Mouse (Mus musculus) erythroblast, adult 5-6 weeks (primary cell): ENCODE measurements around the gene Tfdp1. TPM values are rescaled to one million over a fixed set of nuclear protein-coding genes. Genes with fewer than 3 reads are reported as not detected.

Experiments
- ATAC-seq: replicated peaks from 2 replicates; pipeline ENCODE4 v1.8.0; 2016; ENCODE audit warnings: moderate number of reproducible peaks, mild to moderate bottlenecking, moderate TSS enrichment, inconsistent platforms; ENCODE audit not compliant: poor library complexity, low FRiP score, severe bottlenecking
- total RNA-seq, 2 experiments: library from RNA; stranded (forward) in 1 of 2; stranded (reverse) in 1 of 2; fragments of 150-400 nt in 1 of 2; fragments of 200-764, 138-1000 nt in 1 of 2; gene quantifications; 2 replicates each; pipeline versions ENCODE4 v1.2.3 to v1.2.4; 2015 to 2017; ENCODE audit warnings: low replicate concordance in 2 of 2

Tfdp1 gene
- total RNA-seq, 2 experiments from 2014 or later: 73.9 to 90.5 TPM

- ATAC-seq: peak; percentile 73; the same call in 1 of the 2 replicates
Measured at GRCm38 (mm10) chr8:13412891-13413558, 74.5 kb downstream of the Tfdp1 start.

GRCm38 (mm10) chr8:13413823-13414390 is 75.4 kb downstream of the Tfdp1 start:
- no peak for ATAC-seq

- ATAC-seq: no peak
Measured at GRCm38 (mm10) chr8:13415879-13416278, 77.3 kb downstream of the Tfdp1 start.

- ATAC-seq: no peak
Measured at GRCm38 (mm10) chr8:13419111-13419639, 80.6 kb downstream of the Tfdp1 start.

- ATAC-seq: no peak
Measured at GRCm38 (mm10) chr8:13420970-13421369, 82.4 kb downstream of the Tfdp1 start.

- ATAC-seq: no peak
Measured at GRCm38 (mm10) chr8:13427351-13427750, 88.8 kb downstream of the Tfdp1 start.

Other genes with a start within 250 kb of the Tfdp1 start
- gene Pcid2, start 233.3 kb upstream of the Tfdp1 start, total RNA-seq (2015; ENCODE audit: low replicate concordance): 7.5 and 8.6 TPM in 2 replicates
- 7.8 and 12.1 TPM in 2 replicates for gene Pcid2, start 233.3 kb upstream of the Tfdp1 start, total RNA-seq (2017; ENCODE audit: low replicate concordance)
- 390 and 405 TPM in 2 replicates for gene Cul4a, start 233.1 kb upstream of the Tfdp1 start, total RNA-seq (2015; ENCODE audit: low replicate concordance)
- gene Cul4a, start 233.1 kb upstream of the Tfdp1 start, total RNA-seq (2017; ENCODE audit: low replicate concordance): 552 and 664 TPM in 2 replicates
- gene Lamp1, start 179.6 kb upstream of the Tfdp1 start, total RNA-seq (2015; ENCODE audit: low replicate concordance): 101 and 131 TPM in 2 replicates
- 103 and 130 TPM in 2 replicates for gene Lamp1, start 179.6 kb upstream of the Tfdp1 start, total RNA-seq (2017; ENCODE audit: low replicate concordance)
- gene Grtp1, start 138.1 kb upstream of the Tfdp1 start, total RNA-seq (2015; ENCODE audit: low replicate concordance): 5.0 and 6.3 TPM in 2 replicates
- 1.6 and 4.3 TPM in 2 replicates for gene Grtp1, start 138.1 kb upstream of the Tfdp1 start, total RNA-seq (2017; ENCODE audit: low replicate concordance)
- gene Adprhl1, start 84.6 kb upstream of the Tfdp1 start, total RNA-seq (2015; ENCODE audit: low replicate concordance): not detected in 2 replicates
- 0.43 TPM in 1 of 2 replicates, not detected in the other for gene Adprhl1, start 84.6 kb upstream of the Tfdp1 start, total RNA-seq (2017; ENCODE audit: low replicate concordance)
- 0.42 and 9.2 TPM in 2 replicates for gene Dcun1d2, start 50.6 kb upstream of the Tfdp1 start, total RNA-seq (2015; ENCODE audit: low replicate concordance)
- 4.2 and 5.4 TPM in 2 replicates for gene Dcun1d2, start 50.6 kb upstream of the Tfdp1 start, total RNA-seq (2017; ENCODE audit: low replicate concordance)
- 7.1 and 12.3 TPM in 2 replicates for gene Tmco3, start 50.6 kb upstream of the Tfdp1 start, total RNA-seq (2015; ENCODE audit: low replicate concordance)
- gene Tmco3, start 50.6 kb upstream of the Tfdp1 start, total RNA-seq (2017; ENCODE audit: low replicate concordance): 6.1 and 9.4 TPM in 2 replicates
- not detected in 2 replicates for gene Atp4b, start 58.1 kb downstream of the Tfdp1 start, total RNA-seq (2015; ENCODE audit: low replicate concordance)
- not detected in 2 replicates for gene Atp4b, start 58.1 kb downstream of the Tfdp1 start, total RNA-seq (2017; ENCODE audit: low replicate concordance)
- gene Grk1, start 66.3 kb downstream of the Tfdp1 start, total RNA-seq (2015; ENCODE audit: low replicate concordance): not detected in 2 replicates
- 0.28 and 0.34 TPM in 2 replicates for gene Grk1, start 66.3 kb downstream of the Tfdp1 start, total RNA-seq (2017; ENCODE audit: low replicate concordance)
- gene Tmem255b, start 96.4 kb downstream of the Tfdp1 start, total RNA-seq (2015; ENCODE audit: low replicate concordance): not detected in 2 replicates
- not detected in 2 replicates for gene Tmem255b, start 96.4 kb downstream of the Tfdp1 start, total RNA-seq (2017; ENCODE audit: low replicate concordance)
- gene Gas6, start 155.7 kb downstream of the Tfdp1 start, total RNA-seq (2015; ENCODE audit: low replicate concordance): not detected in 2 replicates
- gene Gas6, start 155.7 kb downstream of the Tfdp1 start, total RNA-seq (2017; ENCODE audit: low replicate concordance): 0.09 and 3.1 TPM in 2 replicates
- gene 1700029H14Rik, start 223.7 kb downstream of the Tfdp1 start, total RNA-seq (2015; ENCODE audit: low replicate concordance): not detected in 2 replicates
- not detected in 2 replicates for gene 1700029H14Rik, start 223.7 kb downstream of the Tfdp1 start, total RNA-seq (2017; ENCODE audit: low replicate concordance)